Mouse (Mus musculus) ovary, postnatal 36 days (tissue): ENCODE data around the gene Tenm2.

Experiments used
- DNase-seq: peaks from one replicate; pipeline ENCODE4 v3.0.0; 2022; ENCODE audit warnings: low spot score, mixed read lengths

The Tenm2 gene

DNA sequence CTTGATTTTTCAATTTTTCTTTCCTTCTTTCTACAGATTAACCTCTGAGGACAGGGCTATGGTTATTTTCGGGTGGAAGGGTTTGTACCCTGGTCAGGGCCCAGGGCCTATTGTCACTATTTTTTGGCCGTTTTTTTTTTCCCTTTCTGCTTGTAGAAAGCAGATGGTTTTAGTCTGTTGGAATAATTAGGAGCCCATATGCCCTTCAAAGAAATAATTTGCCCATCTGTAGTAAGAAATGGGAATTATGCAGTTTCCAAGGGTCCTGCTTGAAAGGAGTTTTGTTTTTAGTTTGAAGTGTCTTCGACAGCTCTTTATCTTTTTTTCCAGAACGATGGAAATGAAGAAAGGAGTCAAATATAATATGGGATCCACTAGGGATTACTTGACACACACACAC, 1245.8 kb downstream of the Tenm2 start:
- no peak for DNase-seq

DNA sequence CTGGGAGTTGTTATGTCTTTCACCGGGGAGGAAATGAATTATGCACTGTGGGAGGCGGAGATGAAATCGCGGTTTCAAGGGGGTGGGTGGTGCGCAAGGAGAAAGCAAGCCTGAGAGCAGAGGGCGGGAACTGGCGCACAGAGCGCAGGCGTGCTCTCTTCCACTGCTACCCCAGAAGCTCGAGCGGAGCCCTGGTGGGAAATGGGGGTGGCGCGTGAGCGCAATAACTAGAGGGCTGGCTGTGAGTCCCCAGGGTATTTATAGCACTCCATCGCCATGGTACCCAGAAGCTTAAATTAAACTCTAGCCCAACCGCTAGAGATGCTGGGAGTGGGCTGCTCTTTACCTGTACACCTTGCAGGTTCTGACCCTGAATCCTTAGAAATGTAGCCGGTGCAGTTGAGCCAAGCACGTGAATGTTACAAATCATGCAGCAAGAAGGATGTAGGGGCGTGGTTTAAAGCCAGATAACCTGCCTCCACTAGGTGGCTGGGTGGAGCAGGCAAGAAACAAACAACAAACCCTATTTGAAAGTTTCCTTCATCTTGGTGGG, 1249.8 kb downstream of the Tenm2 start:
- DNase-seq: peak; percentile 30

DNA sequence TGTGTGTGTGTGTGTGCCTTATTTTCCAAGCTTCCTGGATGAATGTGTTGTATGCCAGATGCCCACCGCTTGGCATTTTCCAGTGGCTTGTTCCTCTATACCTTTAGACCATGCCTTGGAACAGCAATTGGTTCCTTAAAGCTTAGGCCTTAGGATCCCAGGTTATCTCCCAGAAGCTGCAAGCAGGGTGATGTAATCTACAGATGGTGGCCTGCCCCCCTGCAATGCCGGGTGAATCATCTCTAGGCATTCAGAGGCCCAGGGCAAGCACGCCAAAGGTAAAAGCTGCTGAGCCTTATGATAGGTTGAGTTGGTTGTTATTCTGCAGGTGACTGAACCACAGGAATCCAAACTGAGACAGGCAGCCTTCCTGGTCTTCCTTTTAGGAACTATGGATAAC, 1253.0 kb downstream of the Tenm2 start:
- DNase-seq: no peak

DNA sequence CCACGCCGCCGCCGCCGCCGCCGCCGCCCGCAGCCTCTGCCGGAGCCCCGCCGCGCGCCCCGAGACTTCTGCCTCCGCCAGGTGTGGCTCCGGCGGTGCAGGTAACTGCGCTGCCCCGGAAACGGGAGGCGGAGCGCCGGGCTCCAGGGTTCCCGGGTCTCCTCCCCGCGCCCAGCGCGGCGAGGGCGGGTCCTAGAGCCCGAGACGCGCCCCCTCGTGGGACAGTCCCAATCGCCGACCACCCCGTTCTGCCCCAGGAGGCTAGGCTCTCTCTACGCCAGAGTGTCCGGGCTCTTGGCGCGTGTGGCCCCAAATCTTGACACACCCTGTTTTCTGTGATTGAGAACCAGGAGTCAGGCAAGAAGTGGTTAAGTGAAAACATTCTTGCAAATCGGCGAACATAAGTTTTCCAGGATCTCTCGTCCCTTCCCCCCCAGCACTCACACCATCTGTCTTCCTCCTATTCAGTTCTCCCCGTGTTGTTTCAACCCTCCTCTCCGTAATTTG, 1255.3 kb downstream of the Tenm2 start, which contains the start of gene Wwc1:
Wwc1 (minus strand) TSS at position 117 of the 507 bp plus-strand sequence.
- peak; percentile 68 for DNase-seq

DNA sequence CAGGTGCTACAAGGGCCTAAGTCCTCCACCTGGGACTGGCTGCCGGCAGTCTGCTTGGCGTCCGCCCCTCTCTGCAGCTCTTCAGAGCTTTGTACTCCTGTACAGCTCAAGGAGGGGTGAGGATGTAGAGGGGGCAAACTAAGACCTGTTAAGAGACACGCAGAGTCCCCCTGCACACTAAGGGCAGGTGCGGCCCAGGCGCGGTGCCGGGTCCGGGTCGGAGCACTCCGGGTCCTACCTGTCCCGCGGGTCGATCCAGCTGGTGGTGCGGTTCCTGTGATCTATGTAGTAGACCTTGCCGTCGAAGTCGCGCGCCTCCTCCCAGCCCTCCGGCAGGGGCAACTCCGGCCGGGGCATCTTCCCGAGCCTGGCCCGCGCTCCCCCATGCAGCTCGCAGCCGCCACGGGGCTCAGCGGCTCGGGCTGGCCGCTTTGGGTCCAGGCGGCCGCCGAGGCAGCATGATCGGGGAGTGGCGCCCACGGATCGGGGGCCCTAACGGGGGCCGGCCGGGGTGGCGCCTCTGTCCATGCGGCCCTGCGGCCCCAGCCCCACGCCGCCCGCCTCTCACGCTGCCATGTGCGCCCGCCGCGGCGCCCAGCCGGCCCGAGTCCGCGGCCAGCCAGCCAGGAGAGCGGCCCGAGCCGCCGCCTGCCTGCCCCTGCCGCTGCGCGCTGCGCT, 1255.9 kb downstream of the Tenm2 start:
- no peak for DNase-seq

DNA sequence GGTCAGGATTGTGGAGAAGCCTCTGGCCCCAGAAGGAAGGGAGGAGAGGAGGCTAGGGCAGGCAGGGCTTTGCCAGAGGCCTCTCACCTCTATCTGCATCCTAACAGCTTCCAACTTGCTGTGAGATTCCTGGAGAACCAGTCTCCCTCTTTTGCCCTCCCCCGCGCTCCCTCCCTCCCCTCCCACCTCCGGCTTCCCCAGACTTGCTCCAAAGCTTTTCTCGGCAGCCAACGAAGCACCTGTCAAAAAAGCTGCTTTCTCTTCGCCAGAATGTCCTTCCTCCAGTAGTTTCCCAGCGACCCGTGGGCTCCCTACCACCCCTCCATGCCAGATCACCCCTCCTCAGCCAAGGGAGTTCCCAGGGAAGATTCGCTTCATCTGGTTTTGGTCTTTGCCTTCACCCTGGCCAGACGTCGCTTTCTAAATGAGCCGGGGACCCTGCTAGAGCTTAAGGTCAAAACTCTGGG, 1256.5 kb downstream of the Tenm2 start:
- DNase-seq: no peak

DNA sequence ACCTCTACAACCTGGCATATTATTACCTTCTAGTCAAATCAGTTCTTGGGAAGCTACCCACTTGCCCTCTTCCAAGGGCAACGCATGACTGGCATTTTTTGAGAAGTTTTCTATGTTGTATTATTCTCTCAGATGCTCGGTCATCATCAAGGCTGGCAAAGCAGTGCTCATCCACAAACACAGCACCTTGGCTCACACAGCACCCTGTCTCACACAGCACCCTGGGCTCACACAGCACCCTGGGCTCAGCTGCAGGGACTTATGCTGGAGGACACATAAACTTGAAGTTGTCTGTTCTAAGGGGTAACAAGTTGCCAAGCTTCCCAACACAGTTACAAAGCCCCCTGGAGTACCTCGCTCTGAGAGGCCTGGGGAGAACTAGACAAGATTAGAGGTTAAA, 1258.0 kb downstream of the Tenm2 start:
- no peak for DNase-seq

DNA sequence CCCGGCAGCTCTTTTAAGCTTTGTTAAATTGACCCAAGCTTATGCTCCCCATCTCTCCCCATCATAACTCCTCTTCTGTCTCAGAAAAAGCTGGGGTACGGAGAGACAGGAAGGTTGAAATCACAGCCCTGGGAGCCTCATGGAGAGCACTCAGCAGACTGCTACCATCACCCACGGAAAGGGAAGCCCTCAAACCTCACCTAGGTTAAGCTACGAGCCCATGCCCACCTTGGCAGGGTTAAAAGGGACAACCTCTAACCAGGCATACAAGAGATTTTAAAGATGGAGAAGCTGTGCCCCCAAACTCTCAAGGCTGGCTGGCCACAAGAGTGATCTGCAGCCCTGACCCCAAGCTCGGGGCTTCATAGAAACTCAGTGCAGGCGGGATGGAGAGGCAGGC, 1258.7 kb downstream of the Tenm2 start:
- no peak for DNase-seq

DNA sequence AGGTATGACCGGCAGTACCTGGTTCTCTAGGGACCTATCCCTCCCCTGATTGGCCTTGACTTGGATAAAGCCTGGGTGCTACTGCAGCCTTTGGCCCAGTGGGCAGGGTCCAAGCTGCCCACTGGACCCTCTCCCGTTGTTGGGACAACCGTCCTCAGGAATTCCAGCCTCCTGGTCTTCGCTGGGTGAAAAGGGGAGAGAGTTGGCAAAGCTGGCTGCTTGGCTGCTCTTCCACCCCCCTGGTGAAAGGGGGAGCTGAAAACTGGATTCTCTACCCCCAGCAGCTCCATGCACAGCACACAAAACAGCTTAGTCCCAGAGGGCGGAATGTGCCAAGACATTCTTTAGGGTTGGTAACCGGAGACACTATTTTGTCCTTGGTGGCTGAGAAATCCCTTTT, 1259.3 kb downstream of the Tenm2 start:
- DNase-seq: no peak

DNA sequence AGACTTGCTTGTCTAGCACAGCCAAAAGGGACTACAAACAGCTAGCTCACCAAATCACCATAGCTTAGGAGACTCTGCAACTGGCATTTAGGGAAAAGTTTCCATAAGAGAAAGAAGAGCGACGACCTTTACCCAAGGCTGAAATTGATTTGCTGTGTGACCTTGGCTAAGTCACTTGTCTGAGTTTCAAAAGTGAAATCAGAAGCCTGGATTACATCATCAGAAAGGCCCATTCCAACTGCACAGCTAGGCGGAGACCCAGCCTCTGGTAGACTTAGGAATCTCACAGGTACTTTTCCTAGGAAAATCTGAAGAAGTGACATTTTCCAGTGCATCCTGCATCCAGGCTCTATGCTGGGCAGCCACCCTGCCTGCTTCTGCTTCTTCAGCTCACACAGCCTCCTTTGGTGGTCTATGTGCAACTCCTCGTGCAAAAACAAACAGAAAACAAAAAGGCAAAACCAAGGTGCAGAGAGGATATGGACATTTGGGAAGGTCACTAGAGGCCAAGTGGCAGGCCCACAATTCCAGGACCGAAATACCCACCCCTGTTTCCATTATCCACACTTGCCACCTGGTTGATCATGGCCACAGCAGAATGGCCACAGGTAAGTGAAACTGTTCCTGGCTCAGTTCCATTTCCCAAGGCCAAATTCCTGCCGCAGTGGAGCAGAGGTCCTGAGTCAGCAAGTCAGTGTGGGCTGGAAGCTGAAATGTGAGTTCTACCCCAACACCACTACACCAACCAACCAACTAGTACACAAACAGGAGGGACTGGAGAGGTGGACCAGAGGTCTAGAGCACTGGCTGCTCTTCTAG, 1260.9 kb downstream of the Tenm2 start:
- DNase-seq: no peak

DNA sequence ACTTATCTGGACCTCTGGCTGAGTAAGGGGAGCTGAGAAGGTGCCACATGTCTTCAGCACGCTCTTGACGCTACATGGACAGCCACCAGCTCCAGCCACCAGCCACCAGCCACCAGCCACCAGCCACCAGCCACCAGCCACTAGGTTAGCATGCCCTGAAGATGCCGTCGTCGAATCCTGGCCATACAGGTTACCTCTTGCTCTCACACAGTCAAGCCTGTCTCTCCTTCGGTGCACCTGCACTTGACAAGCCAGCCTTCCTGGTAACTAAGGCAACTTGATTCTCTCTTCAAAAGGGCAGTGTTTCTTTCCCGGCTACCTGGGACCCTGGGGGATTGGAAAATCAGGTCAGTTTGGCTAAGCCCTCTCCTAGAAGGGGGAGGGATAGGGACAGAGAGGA, 1262.6 kb downstream of the Tenm2 start:
- no peak for DNase-seq

DNA sequence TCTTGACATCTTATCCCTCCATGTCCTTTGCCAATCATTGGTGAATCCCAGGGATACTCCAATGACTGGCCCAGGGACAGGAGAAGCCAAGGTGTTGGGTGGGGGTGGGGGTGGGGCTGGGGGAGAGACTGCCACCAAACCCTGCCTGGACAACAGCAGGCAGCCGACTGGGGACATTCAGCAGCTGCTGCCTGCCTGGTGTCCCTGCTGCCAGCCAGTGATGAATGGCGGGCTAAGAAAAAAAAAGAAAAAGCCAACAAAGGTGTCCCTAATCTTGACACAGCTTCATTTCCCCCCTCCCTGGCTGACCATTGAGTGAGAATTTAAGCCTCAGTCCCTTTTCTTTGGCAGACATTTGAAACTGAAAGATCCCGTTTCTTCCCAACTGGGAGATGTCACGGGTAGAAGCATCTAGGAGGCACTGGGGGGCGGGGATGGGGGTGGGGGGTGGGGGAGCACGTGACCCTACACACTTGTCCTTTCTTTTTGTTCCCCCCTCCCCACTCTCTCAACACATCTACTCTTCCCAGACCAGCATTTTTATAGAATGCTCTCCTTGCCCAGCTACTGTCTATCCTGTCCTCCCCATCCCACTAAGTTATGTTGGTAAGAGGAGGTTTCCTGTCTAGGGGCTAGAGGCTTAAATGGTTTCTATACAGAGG, 1263.4 kb downstream of the Tenm2 start:
- DNase-seq: no peak

DNA sequence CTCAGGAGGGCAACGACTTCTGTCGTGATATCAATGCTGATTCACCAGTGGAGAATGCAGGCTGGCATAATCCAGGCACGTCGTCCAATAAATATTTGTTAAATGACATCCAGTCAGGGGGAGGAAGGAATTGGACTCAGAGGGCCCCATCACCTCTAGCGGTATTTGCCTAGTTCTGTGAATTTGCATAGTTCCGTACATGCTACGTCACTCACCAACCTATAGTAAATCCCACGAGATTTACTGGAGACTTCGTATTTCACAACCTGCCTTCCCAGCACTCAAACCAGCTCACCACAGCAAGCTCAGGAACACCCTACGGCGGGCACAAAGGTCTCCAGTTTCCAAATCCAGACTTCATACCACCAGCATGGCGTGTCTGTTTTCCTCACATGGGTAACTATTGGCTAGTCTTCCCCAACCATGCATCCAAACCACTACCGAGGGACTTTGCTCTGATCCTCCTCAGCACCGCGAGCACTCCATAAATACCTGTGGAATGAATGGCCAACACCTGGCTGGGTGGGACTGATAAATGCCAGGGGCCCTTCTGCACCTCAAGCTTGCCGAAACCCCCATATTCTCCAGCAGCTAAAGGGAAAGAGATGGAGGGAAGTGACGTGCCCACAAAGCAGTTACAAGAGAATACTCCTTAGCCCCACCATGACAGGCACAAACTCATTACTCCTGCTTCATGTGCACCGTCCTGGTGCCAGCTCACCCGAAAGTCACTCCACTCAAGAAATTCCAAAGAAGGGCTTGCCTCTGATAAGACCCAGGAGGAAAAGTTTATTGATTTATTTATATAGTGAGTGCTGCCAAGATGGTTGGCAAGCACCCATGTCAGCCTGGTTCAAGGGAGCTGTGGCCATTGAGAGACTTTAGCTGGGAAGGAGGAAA, 1264.7 kb downstream of the Tenm2 start:
- no peak for DNase-seq

DNA sequence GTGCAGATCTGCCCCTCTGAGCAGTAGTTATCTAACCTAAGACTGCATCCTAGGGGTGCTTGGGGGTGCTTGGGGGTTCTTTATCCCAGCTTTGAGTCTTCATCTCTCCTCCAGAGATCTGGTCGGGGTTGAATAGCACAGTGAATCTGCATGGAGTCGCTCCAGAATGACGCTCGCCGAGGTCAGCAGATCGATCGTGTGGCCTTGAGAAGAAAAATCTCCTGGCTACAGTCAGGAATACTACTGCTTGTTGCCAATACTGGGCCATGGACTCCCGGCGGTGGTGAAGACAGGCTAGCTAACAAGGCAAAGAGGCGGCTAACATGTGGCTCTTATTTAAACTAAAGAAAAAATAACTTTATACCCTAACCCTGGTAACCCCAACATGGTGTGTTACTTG, 1267.5 kb downstream of the Tenm2 start:
- no peak for DNase-seq

DNA sequence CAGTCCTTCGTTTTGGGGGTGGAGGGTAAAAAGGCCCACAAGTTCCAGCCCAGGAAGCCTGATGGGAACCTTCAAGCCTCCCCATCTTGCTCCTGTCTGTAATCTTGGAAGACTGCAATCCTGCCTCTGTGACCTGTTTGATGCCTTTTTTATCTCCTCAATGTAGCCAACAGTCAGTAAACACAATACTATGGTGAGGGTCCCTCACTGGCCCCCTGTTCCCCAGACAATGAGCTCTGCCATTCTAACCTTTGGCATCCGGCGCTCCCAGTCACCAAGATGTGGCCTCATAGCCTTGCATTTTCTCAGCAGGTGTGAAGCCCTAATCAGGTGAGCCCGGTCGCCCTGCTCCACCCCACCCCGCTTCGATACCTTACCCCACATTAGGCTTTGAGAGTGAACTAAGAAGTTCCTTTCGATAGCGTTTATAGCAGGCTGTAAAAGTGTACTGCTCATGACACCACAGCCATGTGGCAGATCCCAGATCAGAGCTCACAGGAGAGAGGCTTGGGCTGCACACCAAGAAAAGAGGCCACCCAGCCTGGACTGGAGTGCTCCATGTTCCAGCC, 1271.7 kb downstream of the Tenm2 start:
- no peak for DNase-seq

DNA sequence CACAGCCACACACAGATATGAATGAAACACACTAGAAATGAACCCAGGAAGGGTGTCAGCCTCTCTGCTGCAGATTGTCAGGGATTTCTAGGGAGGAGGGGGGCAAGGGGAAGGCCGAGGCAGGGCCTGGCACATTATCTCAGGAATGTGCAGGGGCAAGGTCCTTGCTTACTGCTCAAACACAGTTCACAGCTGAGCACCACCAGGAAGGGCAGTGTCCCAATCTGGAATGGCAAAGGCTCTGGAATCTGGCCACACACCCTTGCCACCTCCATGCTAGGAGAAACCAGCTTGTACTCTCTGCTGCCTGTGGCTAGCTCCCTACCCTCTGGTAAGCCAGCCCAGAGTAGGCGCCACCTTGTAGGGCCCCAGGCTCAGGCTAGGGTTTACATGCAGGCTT, 1272.2 kb downstream of the Tenm2 start:
- no peak for DNase-seq

DNA sequence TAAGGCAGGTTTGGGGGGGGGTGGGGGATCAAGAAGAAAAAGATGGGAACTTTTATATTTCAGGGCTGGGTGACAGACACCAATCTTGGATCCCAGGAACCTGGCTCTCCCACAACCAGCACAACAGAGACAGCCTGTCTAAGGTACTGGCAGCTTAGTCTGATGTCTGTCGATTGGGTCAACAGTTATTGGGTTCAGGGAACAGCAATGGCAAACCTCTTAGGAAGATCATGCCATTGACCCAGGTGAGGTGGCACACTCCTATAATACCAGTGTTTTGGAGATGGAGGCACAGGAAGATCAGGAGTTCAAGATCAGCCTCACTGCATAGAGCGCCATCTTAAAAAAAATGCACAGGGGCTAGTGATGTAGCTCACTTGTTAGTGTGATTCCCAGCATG, 1273.3 kb downstream of the Tenm2 start:
- DNase-seq: no peak

DNA sequence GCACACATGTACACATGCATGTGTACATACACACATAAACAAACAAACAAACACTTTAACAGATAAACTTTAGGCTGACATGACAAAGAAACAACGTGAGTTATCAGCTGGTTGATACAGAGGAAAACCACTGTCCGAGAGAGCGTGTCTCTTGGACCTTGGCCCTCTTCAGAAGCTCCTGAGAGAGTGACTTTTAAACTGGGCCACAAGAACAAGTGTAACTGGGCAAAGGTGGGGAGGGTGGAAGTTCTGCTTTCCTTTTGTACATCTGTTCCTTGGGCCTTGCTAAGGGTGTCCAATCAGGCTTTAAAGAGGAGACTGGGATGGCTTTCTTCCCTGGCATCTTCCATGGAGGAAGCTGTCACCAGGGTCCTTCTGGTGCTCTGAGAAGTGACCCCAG, 1276.5 kb downstream of the Tenm2 start:
- DNase-seq: no peak
